Mouse (Mus musculus): ENCODE results near the gene Ddx54.

DNA sequence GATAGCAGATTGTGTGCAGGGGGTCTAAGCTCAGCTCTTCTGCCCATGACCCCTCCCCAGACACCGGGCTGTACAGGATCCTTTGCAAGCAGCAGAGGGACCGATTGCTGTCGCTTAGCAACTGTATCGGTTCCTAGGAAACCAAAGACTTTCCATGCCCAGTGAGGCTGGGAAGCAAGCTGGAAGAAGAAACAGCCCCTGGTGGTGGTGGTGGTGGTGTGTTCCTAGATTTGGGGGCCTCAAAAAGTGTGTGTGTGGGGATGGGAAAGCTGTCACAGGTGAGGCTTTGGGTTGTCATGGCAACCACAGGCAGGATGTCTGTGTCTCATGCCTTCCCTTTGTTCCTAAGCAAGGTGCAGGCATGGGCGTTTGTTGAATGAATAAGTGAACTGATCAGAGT, 48.3 kb downstream of the Ddx54 start:
- TF ChIP-seq CTCF (IDR thresholded peaks at IDR 0.05; ENCODE audit: control insufficient read depth, insufficient read depth, low read length) = no peak
- no peak for TF ChIP-seq POLR2A (IDR thresholded peaks at IDR 0.05; ENCODE audit: borderline replicate concordance, control insufficient read depth, low read depth, low read length)

All from bone marrow, adult 2 months (tissue).